ENCODE assay signal across 8 mouse cellular contexts in the genomic region with DNA sequence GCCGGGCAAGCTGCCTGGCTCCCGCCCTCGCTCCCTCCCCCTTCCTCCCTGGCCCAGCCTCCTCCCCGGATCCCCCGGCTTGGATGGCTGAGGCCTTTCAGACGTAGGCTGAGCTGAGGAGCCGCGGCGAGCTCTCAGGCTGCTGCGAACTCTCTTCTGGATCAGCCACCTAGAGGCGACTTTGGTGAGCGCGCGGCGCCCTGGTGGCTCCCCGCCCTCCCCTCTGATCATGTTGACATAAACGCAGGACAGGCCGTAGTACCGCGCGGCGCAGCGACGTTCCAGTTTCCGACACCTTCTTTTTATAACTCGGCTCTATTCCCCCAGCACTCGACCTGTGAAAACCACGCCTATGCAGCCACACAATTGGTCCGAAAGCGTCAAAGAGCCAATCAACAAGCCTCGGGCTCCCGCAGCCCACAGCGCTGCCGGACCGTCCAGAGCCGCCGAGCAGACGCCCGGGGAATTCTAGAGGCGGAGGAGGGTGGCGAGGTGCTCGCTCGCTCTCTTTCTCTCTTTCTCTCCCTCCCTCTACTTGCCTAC. TPM values are rescaled to one million over a fixed set of nuclear protein-coding genes. Genes with fewer than 3 reads are reported as not detected.
DNase-seq lines count a peak whose midpoint lies in the region.

A gene (plus strand): TSS at position 104 of the 543 bp plus-strand sequence.

- intact Hi-C loops in heart, postnatal 36 days (cut with DNase I): loop anchor here (5.0 kb wide), 2 partner anchors 268 to 718 kb away; no protein-coding TSS in a partner anchor

- DNase-seq in ES-CJ7 (ENCODE audit: low read depth, low spot score): peak; percentile 99
- peak; percentile 6 for DNase-seq in c-Kit-positive CD71-positive TER-119-positive erythroid progenitor cells, embryonic 14.5 days (ENCODE audit: low spot score)
- peak; percentile 97 for DNase-seq in forelimb bud, embryonic 11.5 days (ENCODE audit: low read depth, low spot score)
- peak; percentile 87 to 90 for DNase-seq in heart, postnatal 36 days
- DNase-seq in layer of hippocampus, adult 11-12 months (ENCODE audit: low spot score): peak; percentile 64
- peak; percentile 93 to 95 for DNase-seq in lung, adult 18-20 months
- peak; percentile 90 for DNase-seq in ovary, postnatal 36 days (ENCODE audit: low spot score)
- peak; percentile 87 to 96 for DNase-seq in urinary bladder, adult 18-20 months (ENCODE audit: low spot score in 2 of 2)

RNA-seq across cellular contexts. Expression of the gene that starts here (rescaled TPM):
- total RNA-seq in heart, postnatal 36 days (2021): 10 to 100 TPM; 10.5 to 11.5 TPM

Comparison
In these comparisons a context has a peak if more than half of its experiments do, and no peak if none do; other contexts are left out.
1. Peak in every context shown above with its lines: DNase-seq.
2. DNase-seq: peak in every context shown above with its lines; median percentile 99 in ES-CJ7; 97 in forelimb bud, embryonic 11.5 days; 94 in lung, adult 18-20 months; 92 in urinary bladder, adult 18-20 months; 90 in ovary, postnatal 36 days; 88 in heart, postnatal 36 days; 64 in layer of hippocampus, adult 11-12 months; 6 in c-Kit-positive CD71-positive TER-119-positive erythroid progenitor cells, embryonic 14.5 days.